Mouse (Mus musculus) liver, embryonic 14.5 days (tissue): ENCODE measurements at regions not wholly inside any gene's neighbourhood (a gene's known extent, or its start where the extent isn't known, plus 50 kb on each side); places are given as distances from the start of the nearest gene placed in this dataset.

Source experiments
- ATAC-seq: fragments of 200-750 bp; cut with Nextera tagmentation; 2 replicates; pipeline ENCODE4 v1.8.0; 2017; ENCODE audit warnings: moderate number of reproducible peaks, mild to moderate bottlenecking, moderate library complexity; ENCODE audit not compliant: insufficient read depth
- DNase-seq, 3 experiments: peaks; one replicate each; pipeline ENCODE4 v3.0.0-alpha.2; 2012 to 2013; ENCODE audit warnings: low read depth in 3 of 3, low spot score in 3 of 3
- H3K27ac ChIP-seq: fragments of 300-500 bp; sonication (generic); 2 replicates; pipeline ENCODE4 v1.5.1; 2014; ENCODE audit warnings: moderate library complexity, mild to moderate bottlenecking, control low read depth, inconsistent platforms
- H3K27me3 ChIP-seq: fragments of 300-500 bp; sonication (generic); 2 replicates; pipeline ENCODE4 v1.6.1; 2014; ENCODE audit warnings: mild to moderate bottlenecking, low read length, moderate library complexity; ENCODE audit not compliant: control insufficient read depth, insufficient read depth
- H3K36me3 ChIP-seq: fragments of 300-500 bp; sonication (generic); replicated peaks from 2 replicates; pipeline ENCODE4 v1.6.1; 2014; ENCODE audit warnings: low read depth; ENCODE audit not compliant: control insufficient read depth, insufficient read depth
- H3K4me1 ChIP-seq, 2 experiments: fragments of 200-500 bp in 1 of 2; fragments of 300-500 bp in 1 of 2; sonication (generic) in 1 of 2; replicated peaks; 2 replicates each; pipeline ENCODE4 v1.6.1; 2012 to 2014; ENCODE audit warnings: antibody characterized with exemption in 1 of 2, inconsistent platforms in 1 of 2, low read length in 1 of 2; ENCODE audit not compliant: control insufficient read depth in 2 of 2, insufficient read depth in 2 of 2
- H3K4me2 ChIP-seq: fragments of 300-500 bp; sonication (generic); 2 replicates; pipeline ENCODE4 v1.6.1; 2014; ENCODE audit warnings: low read depth, mild to moderate bottlenecking, control low read depth, moderate library complexity
- H3K4me3 ChIP-seq, 2 experiments: fragments of 200-500 bp in 1 of 2; fragments of 300-500 bp in 1 of 2; sonication (generic) in 1 of 2; 2 replicates each; pipeline ENCODE4 v1.5.1; 2012 to 2014; ENCODE audit warnings: low read depth in 2 of 2, low read length in 2 of 2, mild to moderate bottlenecking in 2 of 2, control low read depth in 1 of 2, inconsistent platforms in 1 of 2, moderate library complexity in 1 of 2; ENCODE audit not compliant: insufficient read depth in 1 of 2
- H3K9ac ChIP-seq: fragments of 300-500 bp; sonication (generic); replicated peaks from 2 replicates; pipeline ENCODE4 v1.6.1; 2014; ENCODE audit warnings: mild to moderate bottlenecking, control low read depth, moderate library complexity
- H3K9me3 ChIP-seq: fragments of 300-500 bp; sonication (generic); 2 replicates; pipeline ENCODE4 v1.6.1; 2016; ENCODE audit warnings: low read length, mixed read lengths; ENCODE audit not compliant: control insufficient read depth
- CTCF ChIP-seq: IDR thresholded peaks from 2 replicates; pipeline ENCODE4 v1.5.1; 2016; ENCODE audit warnings: antibody characterized with exemption, low read depth, control low read depth
- EP300 ChIP-seq: IDR thresholded peaks from 2 replicates; pipeline ENCODE4 v1.6.1; 2016; ENCODE audit warnings: antibody characterized with exemption, low read depth
- WGBS: fragments of 180-500 bp; shearing (Covaris S2); extraction: QIAGEN DNeasy Blood & Tissue Kit; methylation state at CpG from one replicate; pipeline ENCODE4 v1.1.7; 2014; ENCODE audit not compliant: insufficient replicate concordance; 5-methylcytosine and 5-hydroxymethylcytosine counted together

GRCm38 (mm10) chr2:45608926-45609325, 491.7 kb upstream of the Zeb2 start:
- H3K27me3 ChIP-seq = no peaks in the 10 kb centered on the region
- WGBS = 66% methylated on average over 1 of the region's 1 CpGs
- H3K4me2 ChIP-seq = no peak overlapping the region
- DNase-seq = no peak
- H3K4me1 ChIP-seq = no peaks in the 10 kb centered on the region
- H3K4me3 ChIP-seq = no peak overlapping the region
- no peak overlapping the region for H3K9ac ChIP-seq
- no peaks in the 10 kb centered on the region for H3K36me3 ChIP-seq
- TF ChIP-seq CTCF (no peak), EP300 (no peak)
- no peak for ATAC-seq
- no peaks in the 10 kb centered on the region for H3K9me3 ChIP-seq
- no peak overlapping the region for H3K27ac ChIP-seq

- Histone ChIP-seq H3K4me1 (no peaks in the 10 kb centered on the region), H3K9me3 (no peaks in the 10 kb centered on the region), H3K27ac (no peak overlapping the region), H3K36me3 (no peaks in the 10 kb centered on the region), H3K27me3 (no peaks in the 10 kb centered on the region), H3K9ac (no peak overlapping the region), H3K4me3 (no peak overlapping the region), H3K4me2 (no peak overlapping the region)
- DNase-seq = no peak
- no peak for TF ChIP-seq CTCF
- no peak for TF ChIP-seq EP300
- no peak for ATAC-seq
Observed at GRCm38 (mm10) chr2:45607393-45607792, 490.2 kb upstream of the Zeb2 start.

GRCm38 (mm10) chr2:45601332-45601900, 484.2 kb upstream of the Zeb2 start:
- H3K9ac ChIP-seq = no peak overlapping the region
- 62% methylated on average over 6 of the region's 6 CpGs for WGBS
- H3K4me1 ChIP-seq = no peaks in the 10 kb centered on the region
- H3K36me3 ChIP-seq = no peaks in the 10 kb centered on the region
- no peaks in the 10 kb centered on the region for H3K27me3 ChIP-seq
- TF ChIP-seq EP300 = no peak
- TF ChIP-seq CTCF = no peak
- DNase-seq (no peak), ATAC-seq (no peak)
- H3K4me2 ChIP-seq = no peak overlapping the region
- H3K4me3 ChIP-seq = no peak overlapping the region
- H3K27ac ChIP-seq = no peak overlapping the region
- H3K9me3 ChIP-seq = no peaks in the 10 kb centered on the region

- ATAC-seq = no peak
- Histone ChIP-seq H3K4me1 (no peaks in the 10 kb centered on the region), H3K4me2 (no peak overlapping the region), H3K9me3 (no peaks in the 10 kb centered on the region), H3K4me3 (no peak overlapping the region), H3K9ac (no peak overlapping the region), H3K36me3 (no peaks in the 10 kb centered on the region), H3K27me3 (no peaks in the 10 kb centered on the region), H3K27ac (no peak overlapping the region)
- TF ChIP-seq EP300 (no peak), CTCF (no peak)
- WGBS = 56% methylated on average over 4 of the region's 4 CpGs
- no peak for DNase-seq
Observed at GRCm38 (mm10) chr2:45593765-45594164, 476.6 kb upstream of the Zeb2 start.

GRCm38 (mm10) chr2:45590980-45591379, 473.8 kb upstream of the Zeb2 start:
- H3K4me2 ChIP-seq = no peak overlapping the region
- H3K4me1 ChIP-seq = no peaks in the 10 kb centered on the region
- no peaks in the 10 kb centered on the region for H3K9me3 ChIP-seq
- TF ChIP-seq EP300 (no peak), CTCF (no peak)
- no peaks in the 10 kb centered on the region for H3K27me3 ChIP-seq
- no peaks in the 10 kb centered on the region for H3K36me3 ChIP-seq
- H3K4me3 ChIP-seq = no peak overlapping the region
- ATAC-seq (no peak), DNase-seq (no peak)
- no peak overlapping the region for H3K9ac ChIP-seq
- no peak overlapping the region for H3K27ac ChIP-seq
- WGBS = 72% methylated on average over 1 of the region's 1 CpGs
